Mouse (Mus musculus): ENCODE data around the gene Cmtm1.
"Not testable (repeated sequence)": the region's sequence is repeated elsewhere in the genome, so short reads cannot be mapped to it uniquely, and the experiment has no call there.

- not testable (repeated sequence) for TF ChIP-seq EP300 (IDR thresholded peaks at IDR 0.05; ENCODE audit: low read depth in 1 of 2, low read length in 2 of 2); MAFK (IDR thresholded peaks at IDR 0.05; ENCODE audit: borderline replicate concordance, low read depth, low read length); USF1 (IDR thresholded peaks at IDR 0.05; ENCODE audit: low read depth, low read length); TCF12 (IDR thresholded peaks at IDR 0.05; ENCODE audit: low read depth, low read length); NRF1 (IDR thresholded peaks at IDR 0.05; ENCODE audit: insufficient read depth, low read depth, low read length, poor library complexity, severe bottlenecking); NELFE (IDR thresholded peaks at IDR 0.05; ENCODE audit: low read depth, low read length); POLR2AphosphoS5 (IDR thresholded peaks at IDR 0.05; ENCODE audit: borderline replicate concordance, low read depth, low read length); POLR2A (IDR thresholded peaks at IDR 0.05; ENCODE audit: control insufficient read depth in 1 of 2, insufficient read depth in 1 of 2, low read depth in 1 of 2, low read length in 2 of 2, poor library complexity in 1 of 2); CTCF (IDR thresholded peaks at IDR 0.05 in 2 of 3, conservative IDR thresholded peaks at IDR 0.05 in 1 of 3; ENCODE audit: control insufficient read depth in 1 of 3, insufficient read depth in 1 of 3, low read depth in 2 of 3, low read length in 3 of 3, poor library complexity in 1 of 3, severe bottlenecking in 1 of 3)
Observed at GRCm38 (mm10) chr8:104264271-104264935, 45.5 kb downstream of the Cmtm1 start.

Data from MEL (cell line).